Mouse (Mus musculus): ENCODE measurements at regions not wholly inside any gene's neighbourhood (a gene's known extent, or its start where the extent isn't known, plus 50 kb on each side); places are given as distances from the start of the nearest gene placed in this dataset.

GRCm38 (mm10) chr15:25468478-25468877 is 54.9 kb upstream of the Basp1 start:
- Histone ChIP-seq H3K27ac (ENCODE audit: insufficient read depth, low read depth, low read length) (no peak overlapping the region), H3K4me3 (ENCODE audit: insufficient read depth, low read length) (no peak overlapping the region), H3K4me1 (ENCODE audit: control insufficient read depth, insufficient read depth, low read length) (peaks cover 5% of the 10 kb centered on the region)
- TF ChIP-seq CTCF (IDR thresholded peaks at IDR 0.05; ENCODE audit: low read depth, low read length) = no peak
- no peak for TF ChIP-seq POLR2A (IDR thresholded peaks at IDR 0.05; ENCODE audit: borderline replicate concordance, low read depth, low read length)

GRCm38 (mm10) chr15:25469185-25469845 is 55.8 kb upstream of the Basp1 start:
- no peak for TF ChIP-seq CTCF (IDR thresholded peaks at IDR 0.05; ENCODE audit: low read depth, low read length)
- TF ChIP-seq POLR2A (IDR thresholded peaks at IDR 0.05; ENCODE audit: borderline replicate concordance, low read depth, low read length) = no peak
- H3K27ac ChIP-seq (ENCODE audit: insufficient read depth, low read depth, low read length) = no peak overlapping the region
- H3K4me3 ChIP-seq (ENCODE audit: insufficient read depth, low read length) = no peak overlapping the region
- H3K4me1 ChIP-seq (ENCODE audit: control insufficient read depth, insufficient read depth, low read length) = peaks cover 9% of the 10 kb centered on the region

DNA sequence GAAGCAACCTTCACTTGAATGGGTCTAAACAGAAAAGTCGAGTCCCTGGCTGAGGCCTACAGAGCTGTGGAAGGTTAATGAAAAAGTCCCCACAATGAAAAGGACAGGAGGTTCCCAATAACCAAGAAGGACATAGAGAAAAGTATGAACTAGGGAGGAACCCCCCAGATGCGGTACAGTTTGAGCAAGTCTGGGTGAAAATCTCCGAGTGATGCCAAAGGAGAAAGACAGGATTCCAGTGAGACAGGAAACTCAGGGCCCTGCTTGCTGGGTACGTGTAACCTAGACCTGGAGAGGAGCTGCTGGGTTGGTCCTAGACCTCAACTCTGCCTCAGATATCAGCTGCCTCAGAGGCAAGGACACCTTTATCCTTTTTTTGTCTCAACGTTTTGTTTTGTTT is 57.8 kb upstream of the Basp1 start:
- TF ChIP-seq POLR2A (IDR thresholded peaks at IDR 0.05; ENCODE audit: borderline replicate concordance, low read depth, low read length) = no peak
- no peak for TF ChIP-seq CTCF (IDR thresholded peaks at IDR 0.05; ENCODE audit: low read depth, low read length)
- Histone ChIP-seq H3K4me1 (ENCODE audit: control insufficient read depth, insufficient read depth, low read length) (peaks cover 13% of the 10 kb centered on the region), H3K4me3 (ENCODE audit: insufficient read depth, low read length) (no peak overlapping the region), H3K27ac (ENCODE audit: insufficient read depth, low read depth, low read length) (no peak overlapping the region)

DNA sequence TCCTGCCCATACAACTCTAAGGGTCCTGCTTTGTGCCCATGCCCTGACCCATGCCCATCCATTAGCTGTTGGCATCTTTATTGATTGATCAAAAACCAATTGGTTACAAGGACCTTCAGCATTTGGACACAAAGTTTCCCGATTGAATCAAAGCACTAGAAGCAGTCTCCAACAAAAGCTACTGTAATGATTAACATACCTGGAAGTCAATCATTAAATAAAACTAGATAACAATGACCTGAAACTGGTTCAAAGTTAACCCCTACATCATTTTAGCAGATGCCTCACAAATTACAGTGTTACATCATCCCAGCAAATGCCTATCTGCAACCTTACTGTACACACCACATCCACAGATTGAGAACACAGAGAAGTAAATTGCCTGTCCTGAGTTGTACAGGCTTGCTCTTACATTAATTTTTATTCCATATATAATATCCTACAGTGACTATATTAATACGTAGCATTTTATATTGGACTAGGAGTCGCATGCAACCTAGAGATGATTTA is 59.7 kb upstream of the Basp1 start:
- Histone ChIP-seq H3K27ac (ENCODE audit: insufficient read depth, low read depth, low read length) (peak overlapping the region; percentile 13; the same call in 1 of the 2 replicates), H3K4me1 (ENCODE audit: control insufficient read depth, insufficient read depth, low read length) (peaks cover 13% of the 10 kb centered on the region), H3K4me3 (ENCODE audit: insufficient read depth, low read length) (no peak overlapping the region)
- TF ChIP-seq POLR2A (IDR thresholded peaks at IDR 0.05; ENCODE audit: borderline replicate concordance, low read depth, low read length) = no peak
- TF ChIP-seq CTCF (IDR thresholded peaks at IDR 0.05; ENCODE audit: low read depth, low read length) = no peak

DNA sequence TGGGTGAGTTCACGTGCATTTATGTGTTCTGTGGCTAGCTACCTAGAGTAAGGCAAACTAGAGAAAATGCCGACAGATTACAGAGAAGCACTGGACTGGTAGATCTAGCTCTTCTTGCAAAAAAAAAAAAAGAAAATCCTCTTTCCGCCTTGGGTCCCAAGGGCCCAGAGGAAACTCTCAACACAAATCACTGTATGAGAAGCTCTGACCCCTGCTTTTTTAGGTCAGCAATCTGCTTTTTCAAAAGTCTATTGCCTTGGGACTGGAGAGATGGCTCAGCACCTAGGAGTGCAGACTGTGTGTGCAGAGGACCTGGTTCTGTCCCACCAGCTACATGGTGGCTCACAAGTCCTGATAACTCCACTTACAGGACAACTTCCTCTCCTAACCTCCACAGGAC is 60.5 kb upstream of the Basp1 start:
- Histone ChIP-seq H3K4me3 (ENCODE audit: insufficient read depth, low read length) (no peak overlapping the region), H3K4me1 (ENCODE audit: control insufficient read depth, insufficient read depth, low read length) (peaks cover 13% of the 10 kb centered on the region), H3K27ac (ENCODE audit: insufficient read depth, low read depth, low read length) (peak overlapping the region; percentile 30)
- TF ChIP-seq POLR2A (IDR thresholded peaks at IDR 0.05; ENCODE audit: borderline replicate concordance, low read depth, low read length) = no peak

- H3K27ac ChIP-seq (ENCODE audit: insufficient read depth, low read depth, low read length) = no peak overlapping the region
- H3K4me3 ChIP-seq (ENCODE audit: insufficient read depth, low read length) = no peak overlapping the region
- no peaks in the 10 kb centered on the region for H3K4me1 ChIP-seq (ENCODE audit: control insufficient read depth, insufficient read depth, low read length)
- TF ChIP-seq POLR2A (IDR thresholded peaks at IDR 0.05; ENCODE audit: borderline replicate concordance, low read depth, low read length) = no peak
- no peak for TF ChIP-seq CTCF (IDR thresholded peaks at IDR 0.05; ENCODE audit: low read depth, low read length)
Observed at GRCm38 (mm10) chr15:25482586-25482985, 69.0 kb upstream of the Basp1 start.

DNA sequence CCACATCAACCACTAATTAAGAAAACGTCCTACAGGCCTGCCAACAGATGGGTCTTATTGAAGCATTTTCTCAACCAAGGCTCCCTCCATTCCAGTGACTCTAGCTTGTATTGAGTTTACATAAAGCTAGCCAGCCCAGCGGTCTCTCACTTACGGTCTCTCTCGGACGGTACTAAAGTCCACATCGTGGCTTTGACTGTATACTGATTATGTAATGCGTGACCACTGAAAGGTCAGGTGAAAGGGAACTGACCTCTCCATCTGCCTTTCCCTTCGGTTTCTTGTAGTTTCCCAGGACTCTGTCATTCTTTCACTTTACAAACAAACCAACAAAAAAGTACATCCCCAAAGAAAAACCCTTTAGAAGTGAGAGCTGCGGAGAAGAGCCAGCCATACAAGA is 71.8 kb upstream of the Basp1 start:
- H3K4me3 ChIP-seq (ENCODE audit: insufficient read depth, low read length) = no peak overlapping the region

DNA sequence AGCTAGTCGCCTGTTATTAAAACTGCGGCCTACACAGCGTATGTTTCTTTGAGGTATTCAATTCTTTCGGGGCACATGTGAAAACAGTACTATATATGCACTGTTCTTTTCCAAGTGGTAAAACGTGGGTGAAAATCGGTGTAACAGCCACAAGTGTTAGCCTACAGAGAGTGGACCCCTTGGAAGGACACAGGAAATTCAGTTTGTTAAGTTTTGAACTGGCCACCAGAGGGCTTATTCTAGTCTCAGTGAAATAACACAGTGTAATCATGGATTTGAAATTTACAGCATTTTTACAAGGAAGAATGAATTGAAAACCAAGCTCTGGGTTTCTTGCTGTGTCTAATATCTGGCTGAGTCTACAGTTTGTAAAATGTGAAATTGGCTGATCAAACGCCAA is 72.6 kb upstream of the Basp1 start:
- TF ChIP-seq CTCF (IDR thresholded peaks at IDR 0.05; ENCODE audit: low read depth, low read length) = no peak
- no peak for TF ChIP-seq POLR2A (IDR thresholded peaks at IDR 0.05; ENCODE audit: borderline replicate concordance, low read depth, low read length)
- Histone ChIP-seq H3K4me1 (ENCODE audit: control insufficient read depth, insufficient read depth, low read length) (no peaks in the 10 kb centered on the region), H3K27ac (ENCODE audit: insufficient read depth, low read depth, low read length) (no peak overlapping the region), H3K4me3 (ENCODE audit: insufficient read depth, low read length) (no peak overlapping the region)

More for the DNA sequence above, 71.8 kb upstream of the Basp1 start:
- TF ChIP-seq CTCF (IDR thresholded peaks at IDR 0.05; ENCODE audit: low read depth, low read length) (no peak), POLR2A (IDR thresholded peaks at IDR 0.05; ENCODE audit: borderline replicate concordance, low read depth, low read length) (no peak)
- no peaks in the 10 kb centered on the region for H3K4me1 ChIP-seq (ENCODE audit: control insufficient read depth, insufficient read depth, low read length)
- no peak overlapping the region for H3K27ac ChIP-seq (ENCODE audit: insufficient read depth, low read depth, low read length)

DNA sequence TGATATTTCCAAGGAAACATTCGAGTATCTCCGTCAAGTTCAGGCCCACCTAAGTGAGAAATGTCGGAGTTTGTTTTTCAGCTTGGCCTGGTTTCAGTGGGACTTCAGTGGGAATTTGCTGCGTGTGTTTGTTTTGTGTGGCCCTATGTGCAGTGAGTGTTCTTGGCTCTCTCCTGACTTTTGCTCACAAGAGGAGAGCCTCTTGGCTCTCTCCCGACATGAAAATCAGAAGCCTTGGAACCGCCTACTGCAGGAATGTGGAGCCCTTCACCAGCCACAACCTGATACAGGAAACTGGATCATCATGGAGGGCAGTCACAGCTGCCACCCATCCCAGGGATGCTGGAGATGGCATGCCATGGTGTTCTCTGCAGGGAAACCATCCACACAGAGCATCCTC is 76.2 kb upstream of the Basp1 start:
- TF ChIP-seq POLR2A (IDR thresholded peaks at IDR 0.05; ENCODE audit: borderline replicate concordance, low read depth, low read length) (no peak), CTCF (IDR thresholded peaks at IDR 0.05; ENCODE audit: low read depth, low read length) (no peak)
- no peak overlapping the region for H3K27ac ChIP-seq (ENCODE audit: insufficient read depth, low read depth, low read length)
- peaks cover 4% of the 10 kb centered on the region for H3K4me1 ChIP-seq (ENCODE audit: control insufficient read depth, insufficient read depth, low read length)
- no peak overlapping the region for H3K4me3 ChIP-seq (ENCODE audit: insufficient read depth, low read length)

- TF ChIP-seq POLR2A (IDR thresholded peaks at IDR 0.05; ENCODE audit: borderline replicate concordance, low read depth, low read length) = no peak
- TF ChIP-seq CTCF (IDR thresholded peaks at IDR 0.05; ENCODE audit: low read depth, low read length) = no peak
- Histone ChIP-seq H3K27ac (ENCODE audit: insufficient read depth, low read depth, low read length) (no peak overlapping the region), H3K4me3 (ENCODE audit: insufficient read depth, low read length) (no peak overlapping the region), H3K4me1 (ENCODE audit: control insufficient read depth, insufficient read depth, low read length) (peaks cover 17% of the 10 kb centered on the region)
Observed at GRCm38 (mm10) chr15:25492161-25492746, 78.7 kb upstream of the Basp1 start.

Measured in bone marrow macrophage, adult 2 months (primary cell).